Mouse (Mus musculus) spleen, adult 2 months (tissue): ENCODE results near the gene Nkd2. TPM values are rescaled to one million over a fixed set of nuclear protein-coding genes. Genes with fewer than 3 reads are reported as not detected.

Experiments used
- DNase-seq, 2 experiments: peaks; one replicate each; pipeline versions ENCODE4 v3.0.0 to v3.0.0-alpha.2; 2012 to 2021; ENCODE audit warnings: low spot score in 2 of 2, low read depth in 1 of 2
- H3K27ac ChIP-seq: fragments of 200-500 bp; 2 replicates; pipeline ENCODE4 v1.5.1; 2012; ENCODE audit warnings: low read length, inconsistent platforms; ENCODE audit not compliant: insufficient read depth
- H3K27me3 ChIP-seq: fragments of 200-500 bp; 2 replicates; pipeline ENCODE4 v1.6.1; 2012; ENCODE audit warnings: mild to moderate bottlenecking, moderate library complexity, low read length, inconsistent platforms; ENCODE audit not compliant: control insufficient read depth, insufficient read depth
- H3K36me3 ChIP-seq: fragments of 200-500 bp; 2 replicates; pipeline ENCODE4 v1.6.1; 2012; ENCODE audit warnings: mild to moderate bottlenecking, low read length, inconsistent platforms; ENCODE audit not compliant: control insufficient read depth, insufficient read depth
- H3K4me1 ChIP-seq: fragments of 200-500 bp; 2 replicates; pipeline ENCODE4 v1.6.1; 2011; ENCODE audit warnings: inconsistent platforms; ENCODE audit not compliant: control insufficient read depth, insufficient read depth, insufficient read length
- H3K4me3 ChIP-seq: fragments of 200-500 bp; 2 replicates; pipeline ENCODE4 v1.5.1; 2011; ENCODE audit warnings: mild to moderate bottlenecking, inconsistent platforms; ENCODE audit not compliant: insufficient read depth, insufficient read length; ENCODE audit errors: extremely low read depth
- CTCF ChIP-seq: fragments of 200-500 bp; IDR thresholded peaks from 2 replicates; pipeline ENCODE4 v1.5.1; 2011; ENCODE audit warnings: mild to moderate bottlenecking, inconsistent platforms; ENCODE audit not compliant: insufficient read depth, insufficient read length, insufficient replicate concordance; ENCODE audit errors: extremely low read depth
- POLR2A ChIP-seq: fragments of 200-500 bp; IDR thresholded peaks from 2 replicates; pipeline ENCODE4 v1.6.1; 2011; ENCODE audit warnings: low read depth, low read length, inconsistent platforms
- WGBS: fragments of 180-500 bp; shearing (Covaris S2); methylation state at CpG from one replicate; pipeline ENCODE4 v1.1.7; 2018; 5-methylcytosine and 5-hydroxymethylcytosine counted together
- polyA plus RNA-seq: library from polyadenylated mRNA; depleted of rRNA; stranded (reverse); fragments of >200 nt; gene quantifications from 2 replicates; pipeline ENCODE4 v1.2.3, GENCODE M21; 2012

Nkd2 gene
- polyA plus RNA-seq, 1 experiment: 2.2 TPM

GRCm38 (mm10) chr13:73879824-73880223, 32.4 kb upstream of the Nkd2 start:
- Histone ChIP-seq H3K36me3 (no peaks in the 10 kb centered on the region), H3K4me3 (no peak overlapping the region), H3K27ac (no peak overlapping the region), H3K4me1 (no peaks in the 10 kb centered on the region), H3K27me3 (no peaks in the 10 kb centered on the region)
- TF ChIP-seq POLR2A (no peak), CTCF (peak; percentile 15; the same call in 1 of the 2 replicates)
- 84% methylated on average over 5 of the region's 5 CpGs for WGBS
- peak in 1 of 2 experiments; percentile 48 for DNase-seq

GRCm38 (mm10) chr13:73872159-73872558, 24.7 kb upstream of the Nkd2 start:
- DNase-seq: no peak
- H3K36me3 ChIP-seq: no peaks in the 10 kb centered on the region
- H3K27me3 ChIP-seq: no peaks in the 10 kb centered on the region
- H3K4me3 ChIP-seq: no peak overlapping the region
- TF ChIP-seq CTCF (no peak), POLR2A (no peak)
- WGBS: 82% methylated on average over 2 of the region's 2 CpGs
- no peak overlapping the region for H3K27ac ChIP-seq
- no peaks in the 10 kb centered on the region for H3K4me1 ChIP-seq

GRCm38 (mm10) chr13:73846589-73847464, 604 bp downstream of the Nkd2 start:
- TF ChIP-seq POLR2A (no peak), CTCF (no peak)
- H3K27me3 ChIP-seq: peaks cover 6% of the 10 kb centered on the region; the same call in 1 of the 2 replicates
- WGBS: 4% methylated on average over 63 of the region's 65 CpGs
- peaks cover 7% of the 10 kb centered on the region; the same call in 1 of the 2 replicates for H3K4me1 ChIP-seq
- no peak overlapping the region for H3K27ac ChIP-seq
- H3K4me3 ChIP-seq: peak overlapping the region; percentile 54; the same call in 1 of the 2 replicates
- DNase-seq: no peak
- H3K36me3 ChIP-seq: no peaks in the 10 kb centered on the region

GRCm38 (mm10) chr13:73842696-73843095, 4.7 kb downstream of the Nkd2 start:
- H3K36me3 ChIP-seq: no peaks in the 10 kb centered on the region
- no peak for DNase-seq
- H3K4me1 ChIP-seq: peaks cover 7% of the 10 kb centered on the region; the same call in 1 of the 2 replicates
- TF ChIP-seq CTCF: no peak
- TF ChIP-seq POLR2A: no peak
- H3K27me3 ChIP-seq: peaks cover 6% of the 10 kb centered on the region; the same call in 1 of the 2 replicates
- no peak overlapping the region for H3K27ac ChIP-seq
- H3K4me3 ChIP-seq: no peak overlapping the region

- 85% methylated on average over 4 of the region's 4 CpGs for WGBS
- no peaks in the 10 kb centered on the region for H3K27me3 ChIP-seq
These were observed 7.7 kb downstream of the Nkd2 start for GRCm38 (mm10) chr13:73839740-73840139.

GRCm38 (mm10) chr13:73839137-73839548, 8.3 kb downstream of the Nkd2 start:
- no peak overlapping the region for H3K4me3 ChIP-seq
- no peak for DNase-seq
- TF ChIP-seq CTCF (no peak), POLR2A (no peak)
- H3K36me3 ChIP-seq: no peaks in the 10 kb centered on the region
- H3K4me1 ChIP-seq: no peaks in the 10 kb centered on the region
- 89% methylated on average over 11 of the region's 11 CpGs for WGBS
- no peaks in the 10 kb centered on the region for H3K27me3 ChIP-seq
- no peak overlapping the region for H3K27ac ChIP-seq

More at GRCm38 (mm10) chr13:73839740-73840139, 7.7 kb downstream of the Nkd2 start:
- Histone ChIP-seq H3K27ac (no peak overlapping the region), H3K36me3 (no peaks in the 10 kb centered on the region), H3K4me1 (no peaks in the 10 kb centered on the region), H3K4me3 (no peak overlapping the region)
- TF ChIP-seq POLR2A (no peak), CTCF (no peak)
- no peak for DNase-seq

- WGBS: 74% methylated on average over 8 of the region's 8 CpGs
- no peak overlapping the region for H3K27ac ChIP-seq
- H3K4me3 ChIP-seq: no peak overlapping the region
- no peaks in the 10 kb centered on the region for H3K36me3 ChIP-seq
- no peak for DNase-seq
- TF ChIP-seq CTCF (no peak), POLR2A (no peak)
- no peaks in the 10 kb centered on the region for H3K4me1 ChIP-seq
- H3K27me3 ChIP-seq: no peaks in the 10 kb centered on the region
These were observed 9.7 kb downstream of the Nkd2 start for GRCm38 (mm10) chr13:73837708-73838107.
